Mouse (Mus musculus) colon, adult 2 months (tissue): Measurements from ENCODE around the gene Hist1h2ah. TPM values are rescaled to one million over a fixed set of nuclear protein-coding genes. Genes with fewer than 3 reads are reported as not detected.

ENCODE experiments used
- polyA plus RNA-seq: library from polyadenylated mRNA; depleted of rRNA; stranded (reverse); fragments of >200 nt; gene quantifications from 2 replicates; pipeline ENCODE4 v1.2.3, GENCODE M21; 2012; rRNA removed

The Hist1h2ah gene
- polyA plus RNA-seq: 37.2 and 61.6 TPM in 2 replicates

GRCm38 (mm10) chr13:22035267-22036148, at the start of gene Hist1h2ah, which contains the start of gene Hist1h2bk:
Gene Hist1h2ah (minus strand): TSS chr13:22035568.
Gene Hist1h2bk (plus strand): TSS chr13:22035870.

GRCm38 (mm10) chr13:22084140-22084539, 48.8 kb upstream of the Hist1h2ah start, which contains the start of gene Vmn1r188:
Gene Vmn1r188 (plus strand): TSS chr13:22084440.

GRCm38 (mm10) chr13:22042568-22043502, 7.5 kb upstream of the Hist1h2ah start, which contains the start of the genes Hist1h2ag and Hist1h2bj:
Gene Hist1h2ag (minus strand): TSS chr13:22042944.
Gene Hist1h2bj (plus strand): TSS chr13:22043214.

GRCm38 (mm10) chr13:22041142-22041536, 5.8 kb upstream of the Hist1h2ah start, which contains the start of gene Hist1h4i:
Gene Hist1h4i (minus strand): TSS chr13:22041362.

GRCm38 (mm10) chr13:22009642-22010041, 25.7 kb downstream of the Hist1h2ah start, which contains the start of gene Prss16:
Gene Prss16 (minus strand): TSS chr13:22009742.

Other genes with a start within 250 kb of the Hist1h2ah start
- 15.5 and 20.4 TPM in 2 replicates for gene Hist1h2an, start 248.3 kb downstream of the Hist1h2ah start, polyA plus RNA-seq
- gene Hist1h2bp, start 248.1 kb downstream of the Hist1h2ah start, polyA plus RNA-seq: 0.66 and 3.2 TPM in 2 replicates
- gene Hist1h2bq, start 225.4 kb downstream of the Hist1h2ah start, polyA plus RNA-seq: 37.1 and 59.1 TPM in 2 replicates
- not detected in 2 replicates for gene Hist1h2ao, start 225.1 kb downstream of the Hist1h2ah start, polyA plus RNA-seq
- not detected in 2 replicates for gene Hist1h4m, start 223.8 kb downstream of the Hist1h2ah start, polyA plus RNA-seq
- 47.6 and 53.6 TPM in 2 replicates for gene Hist1h4n, start 203.4 kb downstream of the Hist1h2ah start, polyA plus RNA-seq
- 577 and 675 TPM in 2 replicates for gene Hist1h2ap, start 202.1 kb downstream of the Hist1h2ah start, polyA plus RNA-seq
- 32.1 and 54.0 TPM in 2 replicates for gene Hist1h2br, start 201.8 kb downstream of the Hist1h2ah start, polyA plus RNA-seq
- 0.06 and 0.16 TPM in 2 replicates for gene Zfp184, start 90.5 kb downstream of the Hist1h2ah start, polyA plus RNA-seq
- gene Pom121l2, start 54.4 kb downstream of the Hist1h2ah start, polyA plus RNA-seq: not detected in 2 replicates
- gene Prss16, start 25.8 kb downstream of the Hist1h2ah start, polyA plus RNA-seq: 1.2 and 1.6 TPM in 2 replicates
- 27.3 and 32.1 TPM in 2 replicates for gene Hist1h2bk, start 302 bp upstream of the Hist1h2ah start, polyA plus RNA-seq
- gene Hist1h4i, start 5.8 kb upstream of the Hist1h2ah start, polyA plus RNA-seq: 12.2 and 15.0 TPM in 2 replicates
- 7.1 and 13.4 TPM in 2 replicates for gene Hist1h2ag, start 7.4 kb upstream of the Hist1h2ah start, polyA plus RNA-seq
- gene Hist1h2bj, start 7.6 kb upstream of the Hist1h2ah start, polyA plus RNA-seq: 14.1 and 15.9 TPM in 2 replicates
- not detected in 2 replicates for gene Vmn1r188, start 48.9 kb upstream of the Hist1h2ah start, polyA plus RNA-seq
- gene Vmn1r189, start 70.3 kb upstream of the Hist1h2ah start, polyA plus RNA-seq: not detected in 2 replicates
- gene Vmn1r191, start 148.4 kb upstream of the Hist1h2ah start, polyA plus RNA-seq: not detected in 2 replicates
- gene Vmn1r192, start 155.6 kb upstream of the Hist1h2ah start, polyA plus RNA-seq: not detected in 2 replicates
- not detected in 2 replicates for gene Vmn1r193, start 187.6 kb upstream of the Hist1h2ah start, polyA plus RNA-seq
- not detected in 2 replicates for gene Vmn1r194, start 208.6 kb upstream of the Hist1h2ah start, polyA plus RNA-seq
- gene Vmn1r195, start 235.0 kb upstream of the Hist1h2ah start, polyA plus RNA-seq: not detected in 2 replicates